Mouse (Mus musculus): ENCODE data around the gene AL732309.1. TPM values are rescaled to one million over a fixed set of nuclear protein-coding genes. Genes with fewer than 3 reads are reported as not detected.
A peak's percentile ranks its signal among the peaks of the same experiment; 100 is the strongest.
"Not testable (repeated sequence)": the region's sequence is repeated elsewhere in the genome, so short reads cannot be mapped to it uniquely, and the experiment has no call there.

The AL732309.1 gene
- total and polyA plus RNA-seq, 3 experiments = 4.8 to 11.5 TPM; not detected in 1

GRCm38 (mm10) chr2:25257250-25257649 is 10.6 kb upstream of the AL732309.1 start:
- H3K36me3 ChIP-seq (ENCODE audit: control insufficient read depth in 1 of 2, insufficient read depth in 2 of 2, low read length in 2 of 2); H3K27ac ChIP-seq (ENCODE audit: control insufficient read depth, low read depth, low read length); H3K9me3 ChIP-seq (replicated peaks; ENCODE audit: insufficient read depth, low read length); H3K27me3 ChIP-seq (ENCODE audit: control insufficient read depth in 1 of 2, insufficient read depth in 2 of 2, low read length in 2 of 2); DNase-seq (ENCODE audit: low read depth, low spot score): not testable (repeated sequence)
- H3K4me3 ChIP-seq (ENCODE audit: control insufficient read depth in 1 of 2, insufficient read depth in 1 of 2, low read depth in 2 of 2, low read length in 2 of 2) = peak overlapping the region; percentile 31 to 32; a peak in 3 of 4 replicates
- H3K79me2 ChIP-seq (ENCODE audit: control insufficient read depth, insufficient read depth, low read length, poor library complexity) = peaks cover 20% of the 10 kb centered on the region
- peak; percentile 74 for TF ChIP-seq TBP (IDR thresholded peaks at IDR 0.05; ENCODE audit: low read depth, low read length)
- peak overlapping the region; percentile 54 for H3K9ac ChIP-seq (ENCODE audit: control insufficient read depth, low read depth, low read length, poor library complexity, severe bottlenecking)
- peaks cover 2 to 14% of the 10 kb centered on the region in 2 experiments; a peak in 1 of 4 replicates for H3K4me1 ChIP-seq (ENCODE audit: control insufficient read depth in 1 of 2, insufficient read depth in 2 of 2, low read length in 2 of 2)

- peaks cover 20% of the 10 kb centered on the region for H3K79me2 ChIP-seq (ENCODE audit: control insufficient read depth, insufficient read depth, low read length, poor library complexity)
- peak overlapping the region; percentile 87 to 97 for H3K4me3 ChIP-seq (ENCODE audit: control insufficient read depth in 1 of 2, insufficient read depth in 1 of 2, low read depth in 2 of 2, low read length in 2 of 2)
- H3K4me1 ChIP-seq (ENCODE audit: control insufficient read depth in 1 of 2, insufficient read depth in 2 of 2, low read length in 2 of 2) = peaks cover 2 to 14% of the 10 kb centered on the region in 2 experiments; a peak in 1 of 4 replicates
- not testable (repeated sequence) for H3K27me3 ChIP-seq (ENCODE audit: control insufficient read depth in 1 of 2, insufficient read depth in 2 of 2, low read length in 2 of 2); H3K27ac ChIP-seq (ENCODE audit: control insufficient read depth, low read depth, low read length); H3K36me3 ChIP-seq (ENCODE audit: control insufficient read depth in 1 of 2, insufficient read depth in 2 of 2, low read length in 2 of 2); H3K9me3 ChIP-seq (replicated peaks; ENCODE audit: insufficient read depth, low read length)
- TF ChIP-seq TBP (IDR thresholded peaks at IDR 0.05; ENCODE audit: low read depth, low read length) (0 out of 2 replicates have a peak, but pooled peaks have one; percentile 22), NRF1 (IDR thresholded peaks at IDR 0.05; ENCODE audit: insufficient read depth, low read depth, low read length, poor library complexity, severe bottlenecking) (0 out of 2 replicates have a peak, but pooled peaks have one; percentile 9), ELF1 (IDR thresholded peaks at IDR 0.05; ENCODE audit: low read depth, low read length) (peak; percentile 47; the same call in 1 of the 2 replicates), ZNF384 (IDR thresholded peaks at IDR 0.05; ENCODE audit: low read depth, low read length) (0 out of 2 replicates have a peak, but pooled peaks have one; percentile 54), RAD21 (IDR thresholded peaks at IDR 0.05; ENCODE audit: low read depth, low read length) (peak; percentile 81), ZC3H11A (IDR thresholded peaks at IDR 0.05; ENCODE audit: low read depth, low read length) (peak; percentile 78), MXI1 (IDR thresholded peaks at IDR 0.05; ENCODE audit: low read depth, low read length) (peak; percentile 76), CTCF (IDR thresholded peaks at IDR 0.05 in 2 of 3, conservative IDR thresholded peaks at IDR 0.05 in 1 of 3; ENCODE audit: control insufficient read depth in 1 of 3, insufficient read depth in 1 of 3, low read depth in 2 of 3, low read length in 3 of 3, poor library complexity in 1 of 3, severe bottlenecking in 1 of 3) (peak; percentile 38 to 72 (median 59)), MYC (IDR thresholded peaks at IDR 0.05; ENCODE audit: low read depth, low read length) (peak; percentile 92), SIN3A (IDR thresholded peaks at IDR 0.05; ENCODE audit: low read length) (peak; percentile 91), HCFC1 (IDR thresholded peaks at IDR 0.05; ENCODE audit: low read depth, low read length) (peak; percentile 56; the same call in 1 of the 2 replicates), SMC3 (IDR thresholded peaks at IDR 0.05; ENCODE audit: low read depth, low read length) (peak; percentile 76)
- H3K9ac ChIP-seq (ENCODE audit: control insufficient read depth, low read depth, low read length, poor library complexity, severe bottlenecking) = peak overlapping the region; percentile 96
- peak; percentile 90 for DNase-seq (ENCODE audit: low read depth, low spot score)
Measured at GRCm38 (mm10) chr2:25256443-25257109, 9.9 kb upstream of the AL732309.1 start.

- H3K27ac ChIP-seq (ENCODE audit: control insufficient read depth, low read depth, low read length) = peak within 1 kb of the TSS; percentile 69
- H3K9me3 ChIP-seq (replicated peaks; ENCODE audit: insufficient read depth, low read length) = no peaks in the 10 kb centered on the region
- H3K36me3 ChIP-seq (ENCODE audit: control insufficient read depth in 1 of 2, insufficient read depth in 2 of 2, low read length in 2 of 2) = peaks cover 0 to 8% of the 10 kb centered on the region in 2 experiments; a peak in 2 of 4 replicates
- peaks cover 2 to 12% of the 10 kb centered on the region in 2 experiments; a peak in 1 of 4 replicates for H3K4me1 ChIP-seq (ENCODE audit: control insufficient read depth in 1 of 2, insufficient read depth in 2 of 2, low read length in 2 of 2)
- peaks cover 20% of the 10 kb centered on the region for H3K79me2 ChIP-seq (ENCODE audit: control insufficient read depth, insufficient read depth, low read length, poor library complexity)
- DNase-seq (ENCODE audit: low read depth, low spot score) = peak; percentile 95
- no peaks in the 10 kb centered on the region for H3K27me3 ChIP-seq (ENCODE audit: control insufficient read depth in 1 of 2, insufficient read depth in 2 of 2, low read length in 2 of 2)
- H3K9ac ChIP-seq (ENCODE audit: control insufficient read depth, low read depth, low read length, poor library complexity, severe bottlenecking) = peak within 1 kb of the TSS; percentile 96
- peak within 1 kb of the TSS; percentile 87 to 97 for H3K4me3 ChIP-seq (ENCODE audit: control insufficient read depth in 1 of 2, insufficient read depth in 1 of 2, low read depth in 2 of 2, low read length in 2 of 2)
- TF ChIP-seq TCF12 (IDR thresholded peaks at IDR 0.05; ENCODE audit: low read depth, low read length) (peak; percentile 55; the same call in 1 of the 2 replicates), MYB (IDR thresholded peaks at IDR 0.05; ENCODE audit: low read depth, low read length) (no peak), USF2 (IDR thresholded peaks at IDR 0.05; ENCODE audit: borderline replicate concordance in 1 of 2, insufficient read depth in 1 of 2, low read depth in 1 of 2, low read length in 2 of 2) (no peak), EP300 (IDR thresholded peaks at IDR 0.05; ENCODE audit: low read depth in 1 of 2, low read length in 2 of 2) (peak in 1 of 2 experiments; percentile 48; a peak in 1 of 4 replicates), NRF1 (IDR thresholded peaks at IDR 0.05; ENCODE audit: insufficient read depth, low read depth, low read length, poor library complexity, severe bottlenecking) (0 out of 2 replicates have a peak, but pooled peaks have one; percentile 18), MYC (IDR thresholded peaks at IDR 0.05; ENCODE audit: low read depth, low read length) (peak; percentile 91), RCOR1 (IDR thresholded peaks at IDR 0.05; ENCODE audit: low read depth, low read length) (no peak), CTCF (IDR thresholded peaks at IDR 0.05 in 2 of 3, conservative IDR thresholded peaks at IDR 0.05 in 1 of 3; ENCODE audit: control insufficient read depth in 1 of 3, insufficient read depth in 1 of 3, low read depth in 2 of 3, low read length in 3 of 3, poor library complexity in 1 of 3, severe bottlenecking in 1 of 3) (no peak), CHD2 (IDR thresholded peaks at IDR 0.05; ENCODE audit: low read length) (peak; percentile 74), GABPA (IDR thresholded peaks at IDR 0.05; ENCODE audit: low read depth, low read length) (no peak), TAL1 (IDR thresholded peaks at IDR 0.05; ENCODE audit: low read length) (no peak), BHLHE40 (IDR thresholded peaks at IDR 0.05; ENCODE audit: borderline replicate concordance, low read depth, low read length) (no peak), NELFE (IDR thresholded peaks at IDR 0.05; ENCODE audit: low read depth, low read length) (peak; percentile 80), ZC3H11A (IDR thresholded peaks at IDR 0.05; ENCODE audit: low read depth, low read length) (no peak)
Measured at GRCm38 (mm10) chr2:25255284-25255779, 8.7 kb upstream of the AL732309.1 start, which contains the start of gene Tmem203. Tmem203 (plus strand) TSS chr2:25255439.
